Mouse (Mus musculus): ENCODE results near the gene Pde4b. TPM values are rescaled to one million over a fixed set of nuclear protein-coding genes. Genes with fewer than 3 reads are reported as not detected.

Pde4b gene
- polyA plus RNA-seq, 1 experiment from 2014 or later: 21.8 TPM

GRCm38 (mm10) chr4:102478104-102478503 lies 390.8 kb downstream of the Pde4b start:
- no peak overlapping the region for H3K4me3 ChIP-seq
- ATAC-seq (ENCODE audit: low read depth): no peak
- H3K36me3 ChIP-seq: no peaks in the 10 kb centered on the region
- H3K4me2 ChIP-seq: no peak overlapping the region
- peaks cover 6% of the 10 kb centered on the region for H3K4me1 ChIP-seq (replicated peaks)
- WGBS: 41% methylated on average over 3 of the region's 3 CpGs
- no peak overlapping the region for H3K9ac ChIP-seq
- H3K27ac ChIP-seq (replicated peaks): no peak overlapping the region
- no peaks in the 10 kb centered on the region for H3K27me3 ChIP-seq
- H3K9me3 ChIP-seq: no peaks in the 10 kb centered on the region

DNA sequence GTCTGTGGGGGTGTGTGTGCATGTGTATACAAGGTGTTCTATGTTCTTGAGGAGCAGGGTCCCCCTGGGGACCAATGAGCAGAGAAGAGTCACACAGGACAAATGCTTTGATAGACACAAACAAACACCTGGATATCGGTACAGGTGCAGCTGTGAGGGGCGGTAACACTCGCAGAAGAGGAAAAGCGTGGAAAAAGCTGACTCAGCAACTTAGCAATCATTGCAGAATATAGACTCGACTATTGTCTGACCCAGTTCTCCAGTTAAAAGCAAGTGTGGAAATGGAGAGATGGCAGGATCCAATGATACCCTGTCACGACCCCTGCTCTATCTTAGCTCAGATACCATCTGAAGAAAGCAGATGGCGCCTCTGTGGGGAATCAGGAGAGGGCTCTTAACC lies 391.5 kb downstream of the Pde4b start:
- no peaks in the 10 kb centered on the region for H3K36me3 ChIP-seq
- H3K4me1 ChIP-seq (replicated peaks): peaks cover 12% of the 10 kb centered on the region
- no peak overlapping the region for H3K4me3 ChIP-seq
- no peaks in the 10 kb centered on the region for H3K27me3 ChIP-seq
- 82% methylated on average over 7 of the region's 7 CpGs for WGBS
- ATAC-seq (ENCODE audit: low read depth): no peak
- H3K9ac ChIP-seq: no peak overlapping the region
- no peaks in the 10 kb centered on the region for H3K9me3 ChIP-seq
- H3K4me2 ChIP-seq: no peak overlapping the region
- no peak overlapping the region for H3K27ac ChIP-seq (replicated peaks)

DNA sequence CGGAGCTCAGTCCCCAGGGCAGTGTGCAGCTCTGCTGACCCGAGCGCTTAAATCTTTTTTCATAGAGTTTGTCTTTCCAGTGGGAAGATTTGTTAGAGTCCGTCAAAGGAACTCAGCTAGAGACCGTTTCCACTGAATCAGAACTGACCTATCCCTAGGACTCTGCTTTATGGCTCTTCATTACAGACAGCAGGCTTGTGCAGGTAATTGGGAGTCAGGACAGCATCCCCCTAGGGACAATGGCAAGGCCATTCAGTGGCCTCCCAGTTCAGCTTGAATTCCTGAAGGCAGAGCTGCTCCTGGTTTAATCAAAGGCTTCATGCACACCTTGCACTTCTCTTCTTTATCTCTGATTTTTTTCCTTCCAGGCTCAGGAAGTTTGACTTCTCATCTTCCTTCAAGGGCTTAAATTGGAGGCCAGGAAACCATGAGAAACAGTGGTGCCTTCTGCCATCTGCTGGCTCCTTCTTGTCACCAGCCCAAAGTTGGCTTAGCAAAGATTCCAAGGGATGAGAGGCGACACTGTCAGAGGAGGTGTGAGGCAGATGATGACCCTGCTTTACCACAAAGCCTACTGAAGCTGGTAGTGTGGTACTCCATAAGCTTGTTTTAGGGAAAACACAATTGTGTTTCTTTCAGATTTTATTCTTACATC lies 393.6 kb downstream of the Pde4b start:
- no peak overlapping the region for H3K9ac ChIP-seq
- no peak overlapping the region for H3K27ac ChIP-seq (replicated peaks)
- 39% methylated on average over 6 of the region's 6 CpGs for WGBS
- H3K9me3 ChIP-seq: no peaks in the 10 kb centered on the region
- no peak overlapping the region for H3K4me3 ChIP-seq
- no peaks in the 10 kb centered on the region for H3K36me3 ChIP-seq
- no peaks in the 10 kb centered on the region for H3K27me3 ChIP-seq
- peaks cover 12% of the 10 kb centered on the region for H3K4me1 ChIP-seq (replicated peaks)
- ATAC-seq (ENCODE audit: low read depth): peak; percentile 37; the same call in 1 of the 2 replicates
- H3K4me2 ChIP-seq: no peak overlapping the region

GRCm38 (mm10) chr4:102483354-102484018 lies 396.1 kb downstream of the Pde4b start:
- Histone ChIP-seq H3K9ac (no peak overlapping the region), H3K4me2 (no peak overlapping the region), H3K4me3 (no peak overlapping the region), H3K9me3 (no peaks in the 10 kb centered on the region), H3K27me3 (no peaks in the 10 kb centered on the region), H3K27ac (replicated peaks) (no peak overlapping the region), H3K36me3 (no peaks in the 10 kb centered on the region), H3K4me1 (replicated peaks) (peaks cover 19% of the 10 kb centered on the region)
- WGBS: 21% methylated on average over 7 of the region's 7 CpGs
- ATAC-seq (ENCODE audit: low read depth): no peak

DNA sequence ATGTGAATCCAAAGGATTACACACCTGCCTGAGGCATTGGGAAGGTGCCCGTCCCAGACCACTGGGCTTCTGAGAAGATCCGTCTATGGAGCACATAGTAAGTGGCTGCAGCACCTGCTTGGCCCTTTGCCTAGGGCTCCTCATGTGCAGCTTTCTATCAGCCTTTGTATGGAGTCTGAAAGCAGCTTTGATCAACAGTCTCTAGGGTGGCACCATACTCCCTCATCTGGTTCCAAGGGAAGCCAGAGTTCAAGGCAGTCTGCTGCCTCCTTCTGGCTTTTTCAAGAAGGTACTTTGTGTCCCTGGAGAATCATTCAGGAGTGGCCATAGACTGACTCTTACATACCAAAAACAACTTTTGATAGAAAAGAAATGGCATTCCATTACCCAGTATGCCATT lies 397.4 kb downstream of the Pde4b start:
- H3K4me1 ChIP-seq (replicated peaks): peaks cover 19% of the 10 kb centered on the region
- ATAC-seq (ENCODE audit: low read depth): no peak
- H3K9me3 ChIP-seq: no peaks in the 10 kb centered on the region
- no peak overlapping the region for H3K4me3 ChIP-seq
- no peaks in the 10 kb centered on the region for H3K36me3 ChIP-seq
- no peak overlapping the region for H3K4me2 ChIP-seq
- WGBS: 77% methylated on average over 2 of the region's 2 CpGs
- no peak overlapping the region for H3K27ac ChIP-seq (replicated peaks)
- no peaks in the 10 kb centered on the region for H3K27me3 ChIP-seq
- H3K9ac ChIP-seq: no peak overlapping the region

DNA sequence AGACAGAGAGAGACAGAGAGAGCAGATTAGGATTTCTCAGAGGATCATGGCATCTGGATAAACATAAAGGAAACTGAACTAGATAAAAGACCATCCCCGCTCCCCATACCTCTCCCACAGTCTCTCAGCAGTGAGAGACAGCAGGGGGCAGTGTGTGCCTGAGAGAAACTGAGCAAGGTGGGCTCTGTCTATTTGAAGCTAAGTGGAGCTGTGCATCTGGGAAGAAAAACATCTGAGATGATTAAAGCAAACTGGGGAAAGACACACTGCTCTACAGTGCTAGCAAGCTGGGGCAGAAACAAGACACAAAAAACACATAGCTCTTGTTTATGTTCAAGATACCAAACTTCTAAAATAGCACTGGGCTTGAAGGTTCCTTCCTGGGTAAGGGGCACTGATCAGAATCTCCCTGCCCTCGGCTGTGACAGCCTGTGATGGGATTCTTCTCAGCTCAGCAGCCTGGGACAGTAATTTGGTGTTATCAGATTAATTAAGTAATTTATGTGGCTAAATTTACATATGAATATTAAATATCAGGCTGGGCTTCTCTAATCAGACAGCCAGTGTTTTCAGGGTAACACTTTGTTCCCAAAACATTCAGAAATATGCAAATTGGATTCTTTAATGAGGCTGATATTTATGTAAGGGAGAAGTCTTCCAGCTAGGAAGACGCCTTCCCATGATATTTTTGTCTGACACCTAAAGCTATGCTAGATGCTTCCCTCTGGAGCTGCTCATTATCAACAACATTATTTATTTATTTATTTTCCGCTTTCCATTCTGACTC lies 399.0 kb downstream of the Pde4b start:
- WGBS: 50% methylated on average over 4 of the region's 4 CpGs
- H3K4me3 ChIP-seq: no peak overlapping the region

GRCm38 (mm10) chr4:102486921-102487240 lies 399.5 kb downstream of the Pde4b start:
- 81% methylated on average over 3 of the region's 3 CpGs for WGBS
- Histone ChIP-seq H3K36me3 (no peaks in the 10 kb centered on the region), H3K4me2 (no peak overlapping the region), H3K27me3 (no peaks in the 10 kb centered on the region), H3K9ac (no peak overlapping the region), H3K27ac (replicated peaks) (no peak overlapping the region), H3K4me3 (no peak overlapping the region), H3K9me3 (no peaks in the 10 kb centered on the region), H3K4me1 (replicated peaks) (peaks cover 14% of the 10 kb centered on the region; the same call in 1 of the 2 replicates)
- ATAC-seq (ENCODE audit: low read depth): no peak

More for the DNA sequence above, 399.0 kb downstream of the Pde4b start:
- Histone ChIP-seq H3K4me2 (no peak overlapping the region), H3K36me3 (no peaks in the 10 kb centered on the region), H3K4me1 (replicated peaks) (peaks cover 14% of the 10 kb centered on the region; the same call in 1 of the 2 replicates), H3K9me3 (no peaks in the 10 kb centered on the region), H3K9ac (no peak overlapping the region), H3K27me3 (no peaks in the 10 kb centered on the region), H3K27ac (replicated peaks) (no peak overlapping the region)
- ATAC-seq (ENCODE audit: low read depth): no peak; the same call in 1 of the 2 replicates

GRCm38 (mm10) chr4:102488000-102488399 lies 400.7 kb downstream of the Pde4b start:
- WGBS: 49% methylated on average over 2 of the region's 2 CpGs
- peaks cover 20% of the 10 kb centered on the region for H3K4me1 ChIP-seq (replicated peaks)
- no peak for ATAC-seq (ENCODE audit: low read depth)

DNA sequence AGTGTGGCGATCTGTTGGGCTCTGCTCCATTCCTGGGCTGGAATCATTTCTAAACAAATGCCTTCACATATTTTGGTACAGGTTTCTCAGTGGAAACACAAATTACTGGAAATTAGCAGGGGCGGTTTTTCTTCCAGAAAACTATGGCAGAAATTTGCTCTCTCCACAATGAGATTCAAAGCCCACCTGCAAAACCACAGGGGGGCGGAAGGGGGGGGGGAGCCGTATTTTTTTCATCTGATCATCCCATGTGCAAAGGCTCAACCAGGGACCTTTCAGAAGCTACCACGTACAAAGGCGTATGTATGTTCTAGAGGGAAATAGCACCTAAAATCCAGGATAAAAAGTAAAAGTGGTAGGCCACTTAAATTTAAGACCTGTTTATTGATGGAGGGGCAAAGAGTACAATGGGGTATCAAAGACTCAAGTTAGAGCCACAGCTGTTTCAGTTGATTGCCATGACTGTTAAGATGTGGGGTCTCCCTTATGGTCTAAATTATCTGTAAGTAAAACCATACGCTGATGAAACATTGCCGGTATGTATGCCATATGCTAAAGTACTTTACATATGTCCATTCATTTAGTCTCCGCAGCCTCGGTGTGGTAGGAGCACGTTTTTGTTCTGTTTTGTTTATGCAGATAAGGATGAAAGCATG lies 404.3 kb downstream of the Pde4b start:
- Histone ChIP-seq H3K4me2 (no peak overlapping the region), H3K4me1 (replicated peaks) (peaks cover 8% of the 10 kb centered on the region), H3K36me3 (no peaks in the 10 kb centered on the region), H3K9me3 (no peaks in the 10 kb centered on the region), H3K27me3 (no peaks in the 10 kb centered on the region), H3K9ac (no peak overlapping the region), H3K4me3 (no peak overlapping the region), H3K27ac (replicated peaks) (no peak overlapping the region)
- no peak for ATAC-seq (ENCODE audit: low read depth)
- 80% methylated on average over 11 of the region's 11 CpGs for WGBS

More at GRCm38 (mm10) chr4:102488000-102488399, 400.7 kb downstream of the Pde4b start:
- H3K27ac ChIP-seq (replicated peaks): no peak overlapping the region
- H3K4me3 ChIP-seq: no peak overlapping the region
- H3K27me3 ChIP-seq: no peaks in the 10 kb centered on the region
- no peaks in the 10 kb centered on the region for H3K9me3 ChIP-seq
- no peak overlapping the region for H3K4me2 ChIP-seq
- no peak overlapping the region for H3K9ac ChIP-seq
- H3K36me3 ChIP-seq: no peaks in the 10 kb centered on the region

DNA sequence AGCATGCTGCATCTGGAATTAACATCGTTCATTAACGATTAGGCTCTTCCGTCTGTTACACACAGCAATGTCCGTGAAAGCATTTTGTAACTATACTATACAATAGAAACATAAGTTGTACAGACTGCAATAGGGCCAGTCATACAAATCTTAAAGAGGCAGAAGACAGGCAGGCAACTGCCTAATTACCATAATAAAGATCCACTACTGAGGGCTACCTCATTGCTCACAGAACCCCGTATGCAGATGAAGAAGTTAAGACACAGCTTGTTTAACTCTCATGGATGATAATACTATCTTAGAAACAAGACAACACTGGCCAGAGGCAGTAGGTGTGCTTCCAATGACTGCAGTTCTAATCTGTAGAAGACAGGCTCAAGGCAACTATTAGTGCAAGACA lies 405.6 kb downstream of the Pde4b start:
- H3K36me3 ChIP-seq: no peaks in the 10 kb centered on the region
- no peaks in the 10 kb centered on the region for H3K27me3 ChIP-seq
- no peak overlapping the region for H3K4me3 ChIP-seq
- 39% methylated on average over 5 of the region's 5 CpGs for WGBS
- no peak overlapping the region for H3K9ac ChIP-seq
- H3K27ac ChIP-seq (replicated peaks): no peak overlapping the region
- ATAC-seq (ENCODE audit: low read depth): peak; percentile 51; the same call in 1 of the 2 replicates
- no peaks in the 10 kb centered on the region for H3K9me3 ChIP-seq
- H3K4me2 ChIP-seq: no peak overlapping the region
- H3K4me1 ChIP-seq (replicated peaks): peaks cover 6% of the 10 kb centered on the region; the same call in 1 of the 2 replicates

DNA sequence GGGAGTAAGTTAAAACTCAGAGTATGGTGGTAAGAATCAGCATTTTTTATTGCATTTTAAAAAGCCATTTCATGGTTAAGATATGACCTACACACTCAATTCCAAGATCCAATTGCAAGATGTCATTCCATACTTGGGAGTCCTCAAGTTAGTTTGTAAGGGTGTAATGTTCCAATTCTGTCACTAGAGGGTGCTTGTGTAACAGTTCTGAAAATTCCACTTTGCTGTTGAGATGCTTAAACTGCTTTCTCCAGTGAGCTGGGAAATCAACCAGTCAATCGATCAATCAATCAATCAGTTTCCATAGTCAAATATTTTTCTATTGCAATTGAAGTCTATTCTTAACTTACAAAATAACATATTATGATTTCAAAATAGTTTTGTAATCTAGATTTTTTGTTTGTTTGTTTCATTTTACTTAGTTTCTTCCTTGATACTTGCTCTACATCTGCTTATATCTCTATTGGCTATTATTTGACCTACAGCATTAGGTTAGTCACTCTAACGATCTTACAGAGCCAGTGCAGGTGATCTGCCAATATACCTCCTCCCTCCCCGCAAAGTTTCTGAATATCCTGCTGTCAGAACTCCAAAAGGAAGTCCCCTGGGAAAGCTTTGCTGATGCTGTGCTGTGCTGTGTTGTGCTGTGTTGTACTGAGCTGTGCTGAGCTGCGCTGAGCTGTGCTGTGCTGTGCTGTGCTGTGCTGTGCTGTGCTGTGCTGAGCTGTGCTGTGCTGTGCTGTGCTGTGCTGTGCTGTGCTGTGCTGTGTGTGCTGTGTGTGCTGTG lies 406.2 kb downstream of the Pde4b start:
- no peaks in the 10 kb centered on the region for H3K27me3 ChIP-seq
- no peak overlapping the region for H3K27ac ChIP-seq (replicated peaks)
- peak; percentile 20; the same call in 1 of the 2 replicates for ATAC-seq (ENCODE audit: low read depth)
- no peak overlapping the region for H3K4me3 ChIP-seq
- H3K4me2 ChIP-seq: no peak overlapping the region
- 66% methylated on average over 4 of the region's 4 CpGs for WGBS
- no peaks in the 10 kb centered on the region for H3K9me3 ChIP-seq
- no peaks in the 10 kb centered on the region for H3K36me3 ChIP-seq
- peaks cover 6% of the 10 kb centered on the region; the same call in 1 of the 2 replicates for H3K4me1 ChIP-seq (replicated peaks)
- no peak overlapping the region for H3K9ac ChIP-seq

All from neural tube, embryonic 13.5 days (tissue).